Mouse (Mus musculus) right cerebral cortex, postnatal 14 days (tissue): ENCODE data around the gene Tdp1.
"Not testable (repeated sequence)": the region's sequence is repeated elsewhere in the genome, so short reads cannot be mapped to it uniquely, and the experiment has no call there.

ENCODE experiments used
- DNase-seq: peaks from one replicate; pipeline ENCODE4 v3.0.0; 2022

The Tdp1 gene

DNA sequence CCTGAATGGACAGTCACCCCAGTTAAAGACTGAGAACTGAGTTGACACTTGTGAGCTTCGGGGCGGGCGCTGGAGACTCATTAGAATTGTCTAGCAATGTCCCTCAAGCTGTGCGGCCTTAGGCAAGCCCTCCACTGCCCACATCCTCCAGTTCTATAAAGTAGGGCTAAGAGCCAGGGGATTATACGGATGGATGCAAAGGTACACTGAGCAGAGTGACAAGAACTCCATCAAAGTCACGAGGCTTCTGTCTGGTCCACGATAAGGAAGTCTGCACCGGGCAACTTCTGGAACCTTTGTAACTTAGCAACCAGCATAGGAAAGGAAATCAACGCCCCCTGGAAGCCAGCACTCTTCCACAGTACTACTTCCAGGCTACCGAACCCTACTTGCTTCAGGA is 75.6 kb downstream of the Tdp1 start:
- DNase-seq: no peak

GRCm38 (mm10) chr12:99960675-99961074 is 76.4 kb downstream of the Tdp1 start:
- no peak for DNase-seq

DNA sequence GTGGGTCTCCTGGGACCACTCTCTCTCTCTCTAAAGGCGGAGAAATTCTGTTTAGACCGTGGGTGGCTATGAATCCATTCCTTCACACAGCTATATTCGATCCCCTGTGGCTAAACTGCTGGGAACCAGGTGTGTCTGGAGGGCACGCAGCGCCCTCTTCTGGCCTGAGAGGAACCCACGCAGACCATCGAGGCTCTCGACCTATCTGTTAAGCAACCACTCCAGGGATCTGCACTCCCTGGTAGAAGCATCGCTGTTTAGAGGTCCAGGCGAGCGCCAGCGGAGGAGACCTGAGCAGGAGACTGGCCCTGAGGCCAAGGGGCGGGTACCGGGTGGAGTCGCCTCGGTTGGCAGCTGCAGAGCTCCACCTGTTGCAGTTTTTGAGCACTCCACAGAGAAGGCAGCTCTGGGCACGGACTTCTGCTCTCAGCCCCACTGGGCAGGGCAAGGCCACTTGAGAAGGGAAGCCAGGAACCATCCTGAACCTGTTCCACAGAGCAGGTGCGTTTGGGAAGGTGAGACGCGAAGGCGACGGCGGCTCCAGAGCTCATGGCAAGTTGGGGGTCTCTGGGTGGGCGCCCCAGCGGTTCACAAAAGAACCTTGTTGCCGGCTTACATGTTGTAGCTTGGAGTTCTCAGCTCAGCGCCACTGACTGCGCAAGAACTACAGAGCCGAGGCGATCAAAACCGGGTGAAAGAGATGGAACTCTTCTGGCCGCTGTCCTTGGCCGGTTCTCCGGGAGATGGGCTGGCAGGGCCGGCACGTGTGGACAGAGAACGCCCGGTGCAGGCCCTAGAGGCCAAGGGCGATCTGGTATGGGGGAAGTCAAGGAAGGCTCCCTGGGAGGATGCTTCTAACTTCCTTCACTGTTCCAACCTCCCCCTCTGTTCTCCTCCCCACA is 80.2 kb downstream of the Tdp1 start, which contains the start of gene Kcnk13:
Gene Kcnk13 (plus strand): TSS at position 199 of the 902 bp plus-strand sequence.
- peak; percentile 68 for DNase-seq

GRCm38 (mm10) chr12:99965203-99966115 is 81.1 kb downstream of the Tdp1 start:
- DNase-seq: peak; percentile 27

- DNase-seq: no peak
These were observed 81.9 kb downstream of the Tdp1 start for GRCm38 (mm10) chr12:99966116-99966770.

- peak; percentile 60 for DNase-seq
These were observed 82.6 kb downstream of the Tdp1 start for GRCm38 (mm10) chr12:99966881-99967363.

GRCm38 (mm10) chr12:99969906-99970305 is 85.6 kb downstream of the Tdp1 start:
- no peak for DNase-seq

DNA sequence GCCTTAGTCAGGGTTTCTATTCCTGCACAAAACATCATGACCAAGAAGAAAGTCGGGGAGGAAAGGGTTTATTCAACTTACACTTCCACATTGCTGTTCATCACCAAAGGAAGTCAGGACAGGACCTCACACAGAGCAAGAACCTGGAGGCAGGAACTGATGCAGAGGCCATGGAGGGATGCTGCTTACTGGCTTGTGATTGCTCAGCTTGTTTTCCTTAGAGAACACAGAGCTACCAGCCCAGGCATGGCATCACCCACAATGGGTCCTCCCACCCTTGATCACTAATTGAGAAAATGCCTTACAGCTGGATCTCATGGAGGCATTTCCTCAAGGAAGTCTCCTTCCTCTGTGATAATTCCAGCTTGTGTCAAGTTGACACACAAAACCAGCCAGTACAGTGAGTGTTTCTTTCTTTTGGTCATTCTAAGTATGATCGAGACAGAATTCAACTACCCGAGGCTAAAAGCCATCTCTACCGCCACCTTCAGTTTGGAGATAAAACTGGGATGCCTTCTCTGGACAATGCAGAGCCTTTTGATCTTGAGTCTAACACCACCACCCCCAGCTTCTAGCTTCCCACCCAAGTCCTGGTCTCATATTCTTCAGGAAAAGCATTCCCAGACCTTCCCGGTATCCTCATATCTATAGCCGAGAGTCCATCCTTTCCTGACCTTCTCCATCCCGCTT is 87.0 kb downstream of the Tdp1 start:
- not testable (repeated sequence) for DNase-seq

- no peak for DNase-seq
These were observed 88.5 kb downstream of the Tdp1 start for GRCm38 (mm10) chr12:99972825-99973224.

DNA sequence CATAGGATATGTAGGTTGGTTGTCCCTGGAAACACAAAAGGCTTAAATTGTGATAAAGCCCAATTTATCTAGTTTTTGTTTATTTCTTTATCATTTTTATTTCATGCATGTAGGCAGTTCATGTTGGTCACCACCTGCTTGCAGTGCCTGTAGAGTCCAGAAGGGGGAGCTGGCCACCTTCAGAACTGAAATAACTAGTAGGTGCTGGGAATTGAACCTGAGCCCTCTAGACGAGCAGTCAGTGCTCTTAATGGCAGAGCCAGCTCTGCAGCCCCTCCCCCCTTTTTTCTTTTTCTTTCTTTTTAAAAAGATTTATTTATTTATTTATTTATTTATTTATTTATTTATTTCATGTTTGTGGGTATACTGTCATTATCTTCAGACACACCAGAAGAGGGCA is 89.3 kb downstream of the Tdp1 start:
- DNase-seq: no peak

GRCm38 (mm10) chr12:99979541-99979940 is 95.2 kb downstream of the Tdp1 start:
- DNase-seq: no peak

DNA sequence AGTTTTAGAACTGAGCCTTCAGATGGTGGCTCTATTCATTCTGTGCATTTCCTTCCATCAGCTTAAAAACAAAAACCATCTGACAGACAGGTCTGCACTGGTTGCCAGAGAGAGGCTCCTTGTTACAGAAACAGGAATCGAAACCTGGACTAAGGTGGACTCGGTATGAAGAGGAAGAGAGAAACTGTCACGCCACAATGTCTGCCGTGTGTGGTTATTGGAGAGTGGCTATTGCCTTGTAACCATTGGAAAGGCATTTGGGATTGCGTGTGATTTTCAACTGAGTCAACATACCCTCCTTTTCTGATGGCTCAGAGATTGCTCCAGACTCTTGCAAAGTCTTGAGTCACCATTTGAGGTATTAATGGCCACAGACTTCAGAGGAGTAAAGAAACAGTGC is 102.5 kb downstream of the Tdp1 start:
- DNase-seq: no peak

DNA sequence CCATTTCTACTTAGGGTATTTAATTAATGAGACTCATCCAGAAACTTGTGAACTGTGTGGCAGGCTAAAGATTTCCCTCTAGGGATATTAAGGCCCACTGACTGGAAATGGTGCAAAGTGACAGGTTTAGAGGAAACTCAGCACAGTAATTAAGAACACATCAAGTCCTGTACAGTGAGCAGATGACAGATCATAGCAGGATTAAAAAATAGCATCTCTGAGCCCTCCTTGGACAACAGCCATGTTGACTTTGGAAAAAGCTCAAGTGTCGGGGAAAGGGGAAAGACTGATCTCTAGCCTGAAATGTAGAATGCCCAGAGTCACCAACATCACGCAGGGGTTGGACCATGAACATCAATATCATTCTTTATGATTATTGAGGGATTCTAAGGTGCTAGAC is 103.8 kb downstream of the Tdp1 start:
- no peak for DNase-seq

GRCm38 (mm10) chr12:99992362-99992862 is 108.1 kb downstream of the Tdp1 start:
- no peak for DNase-seq

DNA sequence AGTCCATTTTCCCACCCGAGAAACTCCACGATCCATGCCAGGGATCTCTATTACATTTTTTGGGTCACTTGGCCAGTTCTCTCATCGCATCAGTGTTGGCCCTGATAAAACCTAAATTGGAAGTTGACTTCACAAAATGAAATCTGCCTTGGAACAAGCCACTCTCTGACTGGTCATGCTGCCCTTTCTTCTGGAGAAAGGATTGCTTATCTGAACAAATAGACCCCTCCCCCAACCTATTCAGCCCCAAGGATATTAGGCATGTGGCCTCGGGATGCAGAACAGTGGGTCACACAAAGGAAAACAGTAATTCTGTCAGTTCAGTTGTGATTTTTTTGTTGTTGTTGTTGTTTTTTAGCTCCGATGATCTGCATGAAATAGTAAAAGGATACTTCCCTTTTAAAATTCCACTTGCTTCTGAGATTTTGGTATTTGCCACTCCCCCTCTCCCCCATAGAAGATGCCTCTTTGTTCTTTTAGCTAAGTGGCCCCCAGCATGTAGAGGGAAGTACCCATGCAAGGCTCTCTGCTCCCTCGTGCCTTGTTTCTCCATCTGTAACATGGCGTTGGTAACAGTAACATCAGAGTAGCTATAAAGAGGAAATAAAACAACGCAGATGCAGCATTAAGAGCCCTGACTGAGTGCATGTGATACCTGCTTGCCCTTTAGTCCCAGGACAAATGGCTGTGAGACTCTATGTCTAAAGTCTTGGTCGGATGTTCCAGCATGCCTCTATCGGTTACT is 109.0 kb downstream of the Tdp1 start:
- no peak for DNase-seq

DNA sequence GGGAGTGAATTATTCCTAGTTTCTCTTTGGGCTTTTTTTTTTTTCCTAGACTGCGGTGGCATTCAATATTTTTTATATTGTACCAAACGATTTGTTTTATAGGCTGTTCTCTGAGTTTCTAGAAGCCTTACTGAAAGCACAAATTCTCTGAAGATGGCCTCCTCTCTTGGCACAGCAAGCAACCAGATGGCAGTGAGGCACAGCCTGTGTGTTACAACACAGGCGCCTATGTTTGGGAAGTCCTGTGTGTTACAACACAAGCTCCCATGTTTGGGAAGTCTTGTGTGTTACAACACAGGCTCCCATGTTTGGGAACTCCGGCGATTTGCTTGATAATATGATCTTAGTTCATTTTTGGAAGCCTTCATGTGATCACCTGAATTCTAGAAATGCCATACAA is 111.6 kb downstream of the Tdp1 start:
- DNase-seq: no peak

- DNase-seq: no peak
These were observed 115.4 kb downstream of the Tdp1 start for GRCm38 (mm10) chr12:99999726-100000125.

- DNase-seq: no peak
These were observed 116.1 kb downstream of the Tdp1 start for GRCm38 (mm10) chr12:100000381-100000780.

- DNase-seq: no peak
These were observed 116.9 kb downstream of the Tdp1 start for GRCm38 (mm10) chr12:100001246-100001645.

GRCm38 (mm10) chr12:100001910-100002309 is 117.6 kb downstream of the Tdp1 start:
- DNase-seq: no peak

DNA sequence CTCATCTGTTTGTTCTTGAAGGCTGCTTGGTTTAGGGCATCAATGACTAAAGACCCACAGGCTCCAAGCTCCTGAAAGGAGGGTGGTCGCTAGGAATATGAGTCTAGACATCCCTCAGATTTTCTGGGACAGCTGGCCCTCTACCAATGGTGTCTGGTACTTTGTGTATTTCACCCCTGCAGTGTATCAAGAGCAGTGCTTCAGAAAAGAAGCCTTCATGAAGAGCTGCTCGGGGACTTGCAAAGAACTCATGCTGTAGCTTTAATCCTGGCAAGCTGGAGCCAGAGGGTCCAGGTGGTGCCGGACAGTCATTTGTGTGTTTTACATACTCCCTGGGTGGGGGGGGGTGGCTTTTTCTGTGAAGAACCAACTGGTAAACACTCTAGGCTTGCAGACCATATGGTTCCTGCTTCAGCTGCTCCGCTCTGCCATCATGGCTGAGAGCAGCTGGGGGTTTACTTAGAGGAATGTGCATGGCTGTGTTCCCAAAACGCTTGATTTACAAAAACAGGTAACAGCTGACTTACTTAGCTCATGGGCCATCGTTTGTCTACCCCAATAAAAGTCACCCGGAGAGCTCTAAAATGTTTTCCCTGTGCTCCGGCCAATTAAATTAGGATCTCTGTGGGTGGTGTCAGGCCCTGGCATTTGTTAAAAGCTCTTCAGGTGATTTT is 118.7 kb downstream of the Tdp1 start:
- peak; percentile 12 for DNase-seq
